Mouse (Mus musculus) c-Kit-positive CD71-positive TER-119-positive erythroid progenitor cells, embryonic 14.5 days (primary cell): ENCODE measurements at regions not wholly inside any gene's neighbourhood (a gene's known extent, or its start where the extent isn't known, plus 50 kb on each side); places are given as distances from the start of the nearest gene placed in this dataset.
"Not testable (repeated sequence)": the region's sequence is repeated elsewhere in the genome, so short reads cannot be mapped to it uniquely, and the experiment has no call there.

Experiments
- DNase-seq: peaks from one replicate; pipeline ENCODE4 v3.0.0-alpha.2; 2013; ENCODE audit warnings: low spot score

DNA sequence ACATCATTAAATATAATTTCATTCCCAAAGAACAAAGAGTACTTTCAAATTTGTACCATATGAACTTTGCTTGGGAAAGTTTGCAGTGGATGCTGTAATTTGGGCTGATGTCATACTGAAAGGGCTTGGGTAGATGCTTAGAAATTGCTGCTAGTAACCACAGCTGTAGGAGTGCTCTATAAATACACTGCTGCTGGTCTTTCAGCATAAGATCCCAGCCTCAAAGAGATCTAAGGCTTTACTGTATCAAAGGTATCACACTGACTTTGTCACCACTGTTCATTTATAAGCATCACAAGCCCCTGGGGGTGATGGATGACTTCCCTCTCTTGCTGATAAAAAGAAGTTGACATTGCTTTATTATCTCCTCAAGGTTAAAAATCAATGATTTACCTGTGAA lies 497.2 kb downstream of the Pla2g4a start:
- no peak for DNase-seq

DNA sequence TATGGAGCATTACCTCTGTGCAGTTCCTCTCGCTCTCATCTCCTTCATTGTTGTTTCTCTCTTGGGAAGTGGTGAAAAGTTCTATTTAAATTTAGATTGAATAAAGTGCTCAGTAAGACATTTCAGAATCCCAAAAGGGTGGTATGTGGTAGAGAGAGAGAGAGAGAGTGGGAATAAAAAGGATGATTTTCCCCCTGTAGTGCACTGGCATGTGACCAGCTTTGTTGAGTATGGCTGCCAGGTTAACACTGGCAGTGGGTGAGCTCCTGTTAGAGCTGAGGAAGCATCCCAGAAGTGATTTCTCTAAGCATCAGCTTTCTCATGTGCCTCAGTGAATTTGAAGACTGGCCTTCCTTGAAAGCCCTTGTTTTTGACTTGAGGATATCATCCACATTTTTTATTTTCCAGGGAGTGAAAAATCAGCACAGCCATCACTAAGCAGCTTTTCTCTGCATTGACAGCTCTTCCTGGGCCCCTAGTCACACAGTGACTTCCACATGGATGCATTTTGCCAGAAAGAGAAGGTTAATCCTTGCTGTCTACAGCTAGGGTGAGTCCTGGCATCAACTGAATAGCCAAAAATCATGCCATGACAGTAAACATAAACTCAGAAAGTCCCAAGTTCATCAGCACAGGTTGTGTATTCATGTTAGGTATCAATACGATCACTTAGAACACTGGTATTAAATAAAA lies 511.1 kb downstream of the Pla2g4a start:
- DNase-seq = no peak

DNA sequence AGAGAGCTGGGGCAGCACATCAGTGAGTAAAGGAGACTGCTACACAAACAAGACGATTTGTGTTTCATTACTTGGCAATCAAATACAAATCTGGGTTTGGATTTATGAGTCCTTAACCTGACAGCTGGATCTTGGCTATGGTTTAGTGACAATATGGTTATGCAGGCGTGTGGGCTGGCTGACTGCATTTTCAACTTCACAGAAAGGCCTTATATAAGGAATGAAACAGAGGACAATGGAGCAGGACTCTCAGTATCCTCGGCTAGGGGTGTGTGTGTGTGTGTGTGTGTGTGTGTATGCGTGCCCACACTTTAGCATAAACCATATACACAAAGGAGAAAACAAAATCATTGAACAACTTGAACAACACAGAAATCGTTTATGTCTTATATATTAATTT lies 512.6 kb downstream of the Pla2g4a start:
- no peak for DNase-seq

DNA sequence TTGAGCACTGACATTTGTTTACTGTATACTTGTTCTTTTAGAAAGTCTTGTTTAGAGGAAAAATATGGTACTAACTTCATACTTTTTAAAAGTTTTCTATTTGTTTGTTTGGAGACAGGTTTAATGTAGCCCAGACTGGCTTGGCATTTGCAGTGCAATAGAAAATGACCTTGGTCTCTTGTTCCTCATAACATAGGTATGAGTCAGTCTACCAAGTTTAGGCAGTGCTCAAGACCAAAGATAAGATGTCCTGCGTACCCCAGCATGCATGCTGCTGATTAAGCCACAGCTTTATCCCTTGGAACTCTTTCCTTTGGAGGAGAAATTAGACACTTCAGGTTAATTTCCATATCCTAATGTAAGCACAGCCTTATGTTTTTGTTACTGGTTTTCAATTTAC lies 550.1 kb downstream of the Pla2g4a start:
- no peak for DNase-seq

DNA sequence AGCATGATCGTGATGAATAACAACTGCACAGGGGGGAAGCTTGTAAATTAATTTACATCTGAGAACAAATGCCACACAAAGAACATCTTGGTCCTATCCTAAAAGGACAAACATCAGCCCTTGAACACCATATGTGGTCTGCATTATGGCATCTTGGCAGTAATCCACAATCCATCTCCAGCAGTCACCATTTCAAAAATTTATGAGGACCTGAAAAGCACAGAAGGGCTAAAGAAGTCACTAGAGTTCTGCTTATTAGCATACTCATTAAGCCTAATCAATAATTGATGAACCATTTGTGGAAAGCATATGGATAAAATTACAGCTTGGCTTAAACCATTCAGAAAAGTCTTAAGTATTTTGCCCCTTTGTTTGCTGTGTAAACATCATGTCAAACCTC lies 555.7 kb downstream of the Pla2g4a start:
- DNase-seq = no peak

DNA sequence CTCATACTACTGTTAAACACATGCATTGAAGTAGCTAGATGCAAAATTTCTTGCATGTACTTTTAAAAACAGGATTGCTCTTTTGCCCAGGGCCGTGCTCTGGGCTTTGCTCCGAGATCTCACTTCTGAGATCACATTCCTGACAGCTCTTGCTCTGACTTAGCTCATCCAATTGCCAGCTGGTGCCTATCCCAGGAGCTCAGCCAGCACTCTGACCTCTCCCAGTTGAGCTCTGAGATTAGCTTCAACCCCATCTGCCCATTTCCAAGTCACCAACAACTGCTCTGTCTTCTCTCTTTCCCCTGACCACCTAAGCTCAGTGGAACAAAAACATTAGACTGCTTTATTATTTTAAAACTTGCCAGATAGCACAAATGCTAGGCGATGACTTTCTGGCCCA lies 572.4 kb downstream of the Pla2g4a start:
- no peak for DNase-seq

DNA sequence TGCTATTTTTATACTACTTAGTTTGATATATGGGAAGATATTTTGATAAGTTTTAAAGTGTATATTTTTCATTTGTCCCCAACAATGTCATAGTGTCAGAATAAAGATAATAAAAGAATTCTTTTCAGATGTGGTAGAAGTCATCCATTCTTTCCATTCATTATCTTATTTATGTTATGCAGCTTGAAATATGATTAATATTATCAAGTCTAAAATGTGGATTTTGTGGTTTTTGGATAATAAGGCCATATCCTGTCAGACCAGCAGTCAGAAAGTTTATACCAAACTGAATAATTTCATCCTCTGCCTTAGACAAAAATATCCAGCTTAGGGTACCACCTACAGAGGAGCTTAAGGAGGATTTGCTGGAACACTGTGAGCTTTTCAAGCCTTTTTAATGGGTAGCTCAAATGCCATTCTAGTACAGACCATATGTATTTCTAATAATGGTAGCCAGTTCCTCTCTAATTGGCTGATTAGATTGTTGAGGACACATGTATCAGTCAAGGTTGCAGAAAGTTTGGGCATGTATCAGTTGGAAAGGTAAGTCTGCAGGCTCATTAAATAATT lies 609.7 kb downstream of the Pla2g4a start:
- DNase-seq = no peak

DNA sequence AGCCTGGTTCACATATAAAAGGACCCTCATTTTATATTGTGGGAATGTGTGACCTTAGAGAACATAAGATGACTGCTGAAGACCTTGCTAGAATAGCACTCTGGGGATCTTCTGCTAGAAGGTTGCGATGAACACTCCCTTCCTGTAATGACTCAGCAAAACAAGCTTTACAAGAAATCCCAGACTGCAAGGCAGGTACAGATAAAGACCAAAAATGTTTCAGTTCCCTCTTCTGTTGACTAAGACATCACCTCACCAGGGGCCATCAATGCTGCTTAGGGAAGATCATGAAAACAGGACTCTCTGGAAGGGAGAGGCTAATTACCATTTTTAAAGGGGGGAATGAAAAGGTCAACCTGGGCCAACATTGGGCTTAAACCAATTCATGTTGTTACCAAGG lies 613.7 kb downstream of the Pla2g4a start:
- no peak for DNase-seq

DNA sequence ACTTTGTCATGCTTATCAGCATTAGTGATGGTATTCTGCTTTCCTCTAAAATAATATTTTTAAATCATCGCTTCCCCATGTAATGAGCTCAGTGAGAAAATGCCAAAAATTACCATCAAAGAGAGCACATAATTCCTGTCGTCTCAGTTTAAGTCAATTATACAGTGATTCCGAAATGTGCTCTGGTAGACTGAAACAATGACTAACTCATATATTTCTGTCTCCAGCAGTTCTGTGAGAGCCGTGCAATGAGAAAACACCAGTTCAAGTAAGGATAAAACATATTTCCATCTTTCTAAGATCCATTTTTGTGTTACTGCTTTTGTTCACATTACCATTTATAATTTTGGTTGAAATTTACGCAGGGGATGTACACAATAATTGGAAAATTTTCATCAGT lies 622.9 kb downstream of the Pla2g4a start:
- no peak for DNase-seq

DNA sequence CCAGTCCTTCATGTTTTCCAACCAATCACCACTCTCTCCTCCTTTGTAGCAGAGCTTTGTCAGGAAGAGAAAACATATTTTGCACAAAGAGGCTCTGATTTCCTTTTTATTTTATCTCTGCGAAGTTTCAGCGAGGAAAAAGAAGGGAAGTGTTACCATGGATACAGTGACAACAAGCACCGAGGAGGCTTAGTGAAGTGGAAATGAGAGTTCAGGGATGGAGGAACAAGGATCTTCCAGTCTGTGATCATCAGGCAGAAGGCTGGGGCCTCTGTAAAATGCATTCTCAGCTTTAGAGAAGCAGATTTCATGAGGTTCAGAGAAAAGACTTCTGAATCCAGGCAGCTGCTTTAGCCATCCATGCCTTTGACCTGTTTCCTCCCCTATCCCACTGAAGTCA lies 628.9 kb downstream of the Pla2g4a start:
- no peak for DNase-seq

DNA sequence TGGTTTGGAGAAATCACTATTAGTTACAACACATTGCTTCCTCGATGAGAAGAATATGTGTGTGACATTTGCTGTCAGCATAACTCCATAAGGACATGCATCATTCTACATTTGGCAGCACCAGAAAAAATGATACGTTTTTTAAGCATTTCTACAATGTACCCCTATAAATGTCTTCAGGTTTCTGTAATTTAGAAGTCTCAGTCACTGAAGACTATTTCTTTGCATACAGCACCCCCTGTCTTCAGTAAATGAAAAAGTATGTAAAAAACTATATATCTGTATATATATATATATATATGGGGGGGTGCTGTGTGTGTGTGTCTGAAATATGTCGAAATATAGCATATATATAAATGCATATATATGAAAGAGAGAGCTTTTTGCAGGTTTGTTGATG lies 633.9 kb downstream of the Pla2g4a start:
- no peak for DNase-seq

DNA sequence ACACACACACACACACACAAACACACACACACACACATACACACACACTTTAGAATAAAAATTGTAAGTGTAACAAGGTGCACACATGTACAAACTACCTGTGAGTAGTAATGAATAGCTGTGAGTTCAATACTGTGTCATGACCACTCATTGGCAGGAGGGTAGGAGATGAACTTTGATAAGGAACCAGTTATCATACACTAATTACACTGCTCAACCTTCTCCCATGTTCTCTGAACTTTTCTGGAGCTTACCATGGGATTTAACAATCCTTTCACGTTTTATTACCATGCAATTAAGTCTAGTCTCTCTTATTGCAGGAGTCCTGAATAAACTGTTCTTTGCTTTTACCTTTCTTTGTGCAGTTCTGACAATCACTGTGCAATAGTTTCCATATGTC lies 638.0 kb downstream of the Pla2g4a start:
- DNase-seq = no peak

DNA sequence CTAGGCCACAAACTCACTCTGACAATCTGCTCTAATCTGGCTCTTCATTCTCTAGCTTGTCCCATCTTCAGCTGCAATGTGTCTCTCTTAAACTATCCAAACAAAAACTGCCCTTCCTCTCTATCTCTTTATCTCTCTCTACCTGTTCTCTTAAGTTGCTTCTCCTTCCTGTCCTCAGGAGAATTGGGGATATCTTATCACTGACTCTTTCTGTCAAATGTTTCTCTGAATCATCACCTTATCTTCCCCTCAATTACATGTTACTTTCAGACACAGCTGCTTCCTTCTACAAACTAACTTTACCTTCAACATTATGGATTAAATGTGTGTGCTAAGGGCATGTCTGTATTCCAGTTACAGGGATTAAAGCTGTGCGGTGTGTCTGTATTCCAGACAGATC lies 671.4 kb downstream of the Pla2g4a start:
- no peak for DNase-seq

DNA sequence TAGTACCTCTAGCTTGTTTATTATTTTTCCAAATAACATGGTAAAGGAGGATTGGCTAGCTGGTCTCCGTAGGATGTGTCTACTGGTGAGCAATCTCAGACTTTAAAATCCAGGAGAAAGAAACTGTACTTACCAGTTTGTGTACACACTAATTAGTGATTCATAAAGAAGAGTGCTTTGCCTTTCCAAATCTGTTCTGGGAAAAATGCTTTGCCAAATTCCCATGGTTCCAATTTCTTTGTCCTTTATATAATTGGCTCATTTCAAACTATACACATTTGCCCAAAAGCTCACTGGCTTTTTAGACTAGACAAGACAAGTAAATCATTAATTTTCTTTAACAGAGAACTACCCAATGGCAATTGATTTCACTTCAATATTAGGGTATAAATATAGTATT lies 686.2 kb downstream of the Pla2g4a start:
- no peak for DNase-seq

DNA sequence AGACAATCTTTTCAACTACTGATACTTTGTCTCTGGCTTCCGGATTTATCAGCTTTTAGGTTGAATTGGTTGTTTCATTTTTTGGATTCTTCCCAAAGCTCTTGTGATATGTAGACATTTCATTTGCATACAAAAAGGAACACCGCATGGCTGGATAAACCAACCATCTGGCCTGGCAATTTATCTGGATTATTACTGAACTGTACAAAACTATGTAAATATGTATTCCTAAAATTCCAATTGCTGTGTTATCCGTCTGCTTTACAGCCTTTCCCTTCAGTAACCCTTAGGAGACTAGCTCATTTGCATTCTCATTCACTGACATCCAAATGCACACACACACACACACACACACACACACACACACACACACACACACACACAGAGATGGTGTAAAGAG lies 704.2 kb downstream of the Pla2g4a start:
- no peak for DNase-seq

DNA sequence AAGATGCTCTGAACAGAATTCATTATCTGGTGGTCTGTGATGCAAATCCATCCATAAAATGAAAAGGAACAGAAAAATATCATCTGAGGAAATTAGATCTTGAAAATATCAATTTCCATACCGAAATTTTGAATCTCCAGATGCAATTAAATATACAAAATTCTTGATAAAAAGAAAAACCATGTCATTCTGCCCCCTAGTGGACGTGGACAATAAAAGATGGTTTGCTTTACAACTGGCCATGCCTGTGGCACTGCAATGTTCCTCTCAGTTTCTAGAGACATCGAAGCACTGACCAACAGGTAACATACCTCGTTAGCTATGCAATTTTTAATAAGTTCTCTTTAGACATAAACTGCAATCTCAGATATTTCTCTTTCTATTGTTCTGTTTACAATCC lies 706.9 kb downstream of the Pla2g4a start:
- peak; percentile 0 for DNase-seq

DNA sequence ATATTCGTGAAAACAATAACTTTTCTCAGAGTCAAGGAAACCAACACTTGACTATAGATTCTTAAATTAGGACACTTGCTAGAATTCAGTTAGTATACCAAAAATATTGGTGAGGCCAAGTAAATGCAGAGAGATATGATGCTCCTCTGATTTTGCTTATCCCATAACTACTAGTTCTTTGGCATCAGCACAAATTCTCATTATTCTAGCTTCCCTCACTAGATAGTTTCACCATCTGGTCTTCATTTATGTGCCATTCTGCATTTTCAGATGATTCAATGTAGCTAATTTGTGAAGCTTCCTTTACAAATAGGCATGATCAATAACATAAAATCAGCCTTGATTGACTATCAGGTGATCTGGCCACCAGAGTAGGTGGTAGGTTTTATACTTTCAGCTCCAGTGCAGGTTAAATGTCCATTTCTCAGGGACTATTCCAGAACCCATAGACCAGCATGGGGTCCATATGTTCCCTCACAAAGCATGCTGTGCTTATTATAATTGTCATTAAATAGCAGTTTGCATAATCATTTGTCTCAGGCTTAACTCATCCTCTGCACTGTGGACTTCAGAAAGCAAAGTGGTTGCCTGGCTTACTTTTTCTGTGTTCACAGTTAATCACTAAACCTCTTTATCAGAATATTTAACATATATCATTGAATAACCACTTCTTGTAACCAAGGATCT lies 722.6 kb downstream of the Pla2g4a start:
- DNase-seq = no peak

DNA sequence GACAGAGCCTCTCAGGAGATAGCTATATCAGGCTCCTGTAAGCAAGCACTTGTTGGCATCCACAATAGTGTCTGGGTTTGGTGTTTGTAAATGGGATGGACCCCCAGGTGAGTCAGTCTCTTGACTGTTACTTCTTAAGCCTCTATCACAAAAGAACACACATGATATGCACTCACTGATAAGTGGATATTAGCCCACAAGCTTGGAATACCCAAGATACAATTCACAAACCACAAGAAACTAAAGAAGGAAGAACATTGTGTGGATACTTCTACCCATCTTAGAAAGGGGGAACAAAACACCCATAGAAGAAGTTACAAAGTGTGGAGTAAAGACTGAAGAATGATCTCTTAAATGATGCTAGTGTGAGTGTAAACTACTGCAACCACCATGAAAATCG lies 733.9 kb downstream of the Pla2g4a start:
- DNase-seq = not testable (repeated sequence)

DNA sequence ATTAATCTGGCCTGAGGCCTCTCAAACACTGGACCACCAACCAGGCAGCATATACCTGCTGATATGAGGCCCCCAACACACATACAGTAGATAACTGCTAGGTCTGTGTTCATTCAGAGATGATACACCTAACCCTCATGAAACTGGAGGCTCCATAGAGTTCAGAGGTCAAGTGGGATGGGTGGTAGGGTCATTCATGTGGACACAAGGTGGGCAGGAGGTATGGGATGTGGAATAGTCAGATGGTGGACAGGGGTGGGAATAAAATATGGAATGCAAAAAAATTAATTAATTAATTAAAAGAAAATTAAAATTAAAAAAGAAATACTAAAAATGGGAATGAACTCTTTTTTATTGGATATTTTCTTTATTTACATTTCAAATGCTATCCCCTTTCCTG lies 734.7 kb downstream of the Pla2g4a start:
- no peak for DNase-seq

DNA sequence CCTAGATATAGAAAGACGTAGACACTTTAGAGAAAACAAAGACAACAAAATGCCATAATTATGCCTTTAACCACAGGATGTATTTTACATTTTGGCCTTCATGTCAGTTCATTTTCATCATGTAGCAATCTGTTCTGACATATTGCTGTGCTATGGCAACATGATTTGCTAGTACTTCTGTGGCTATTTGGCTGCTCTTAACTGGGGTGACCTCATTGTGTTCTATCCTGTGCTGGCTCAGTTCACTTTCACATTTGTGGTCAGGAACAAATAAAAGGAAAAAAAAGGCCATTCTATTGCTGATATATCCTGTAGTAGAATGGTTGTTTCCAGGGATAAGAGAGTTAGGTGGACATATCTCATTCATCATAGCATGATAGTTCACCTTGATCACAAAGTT lies 758.5 kb downstream of the Pla2g4a start:
- DNase-seq = no peak

DNA sequence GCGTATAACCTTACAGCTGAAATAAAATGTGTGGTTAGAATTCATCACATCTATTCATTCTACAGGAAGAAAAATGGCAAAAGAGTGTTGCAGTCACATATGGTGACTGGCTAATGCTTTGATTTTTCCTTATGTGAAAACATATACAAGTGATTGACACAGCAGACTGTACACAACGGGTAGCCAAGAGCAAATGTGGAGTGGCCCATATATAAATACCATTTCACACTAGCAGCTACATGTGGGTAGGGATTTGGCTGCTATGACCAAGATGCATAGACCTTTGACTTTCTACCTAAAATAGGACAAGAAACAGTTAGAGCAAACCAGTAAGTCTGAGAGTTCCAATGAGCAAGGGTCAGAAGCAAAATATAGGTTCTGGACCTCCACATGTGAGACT lies 761.8 kb downstream of the Pla2g4a start:
- DNase-seq = no peak

DNA sequence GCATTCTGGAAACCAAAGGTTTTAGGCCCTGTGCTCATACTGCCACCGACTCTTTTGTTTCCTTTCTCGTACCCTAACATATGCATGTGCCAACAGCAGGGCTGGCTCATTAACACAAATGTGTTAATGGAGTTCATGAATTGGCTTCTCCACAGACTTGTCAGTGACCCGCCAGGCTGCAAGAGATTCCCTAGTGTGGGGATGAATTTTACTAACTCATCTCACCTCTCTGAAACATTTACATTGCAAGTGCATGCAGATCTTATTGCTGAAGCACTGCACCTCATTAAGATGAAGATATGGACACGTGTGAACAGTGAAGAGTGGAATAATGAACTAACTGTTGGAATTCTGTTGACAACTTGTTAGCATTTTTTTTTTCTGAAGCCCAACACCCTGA lies 762.2 kb downstream of the Pla2g4a start:
- DNase-seq = no peak
